Mouse (Mus musculus) erythroid progenitor cell, adult 5-6 weeks (primary cell): ENCODE measurements around the gene Mrps10. TPM values are rescaled to one million over a fixed set of nuclear protein-coding genes. Genes with fewer than 3 reads are reported as not detected.
"Not testable (repeated sequence)": the region's sequence is repeated elsewhere in the genome, so short reads cannot be mapped to it uniquely, and the experiment has no call there.

Source experiments
- ATAC-seq: replicated peaks from 2 replicates; pipeline ENCODE4 v1.8.0; 2016; ENCODE audit warnings: moderate number of reproducible peaks, mild to moderate bottlenecking, moderate TSS enrichment, inconsistent platforms; ENCODE audit not compliant: poor library complexity, low FRiP score, severe bottlenecking
- total RNA-seq, 2 experiments: library from RNA; stranded (forward) in 1 of 2; stranded (reverse) in 1 of 2; fragments of 150-400 nt in 1 of 2; fragments of 186-747, 209-891 nt in 1 of 2; gene quantifications; 2 replicates each; pipeline versions ENCODE4 v1.2.3 to v1.2.4; 2015 to 2017; ENCODE audit warnings: low replicate concordance in 2 of 2

The Mrps10 gene
- total RNA-seq, 2 experiments from 2014 or later, result 0.23 to 8.4 TPM

- no peak for ATAC-seq
These were observed 8.1 kb downstream of the Mrps10 start for GRCm38 (mm10) chr17:47376779-47377280.

GRCm38 (mm10) chr17:47378133-47378532 is 9.4 kb downstream of the Mrps10 start:
- ATAC-seq, result no peak

GRCm38 (mm10) chr17:47381917-47382316 is 13.2 kb downstream of the Mrps10 start:
- ATAC-seq, result no peak

- no peak for ATAC-seq
These were observed 14.6 kb downstream of the Mrps10 start for GRCm38 (mm10) chr17:47383266-47383665.

GRCm38 (mm10) chr17:47384064-47384463 is 15.4 kb downstream of the Mrps10 start:
- ATAC-seq, result no peak

GRCm38 (mm10) chr17:47385145-47385544 is 16.5 kb downstream of the Mrps10 start, which contains the start of gene Guca1b:
TSS of gene Guca1b (plus strand) at chr17:47385393.
- ATAC-seq, result no peak

- no peak for ATAC-seq
These were observed 18.0 kb downstream of the Mrps10 start for GRCm38 (mm10) chr17:47386649-47387048.

- no peak for ATAC-seq
These were observed 25.7 kb downstream of the Mrps10 start for GRCm38 (mm10) chr17:47394223-47394869.

- ATAC-seq, result peak; percentile 57; the same call in 1 of the 2 replicates
These were observed 26.8 kb downstream of the Mrps10 start for GRCm38 (mm10) chr17:47395376-47395913.

- no peak for ATAC-seq
These were observed 30.4 kb downstream of the Mrps10 start for GRCm38 (mm10) chr17:47399091-47399490.

GRCm38 (mm10) chr17:47400451-47400850 is 31.8 kb downstream of the Mrps10 start, which contains the start of gene Guca1a:
TSS of gene Guca1a (minus strand) at chr17:47400584.
- ATAC-seq, result no peak

GRCm38 (mm10) chr17:47407717-47408557 is 39.2 kb downstream of the Mrps10 start:
- no peak for ATAC-seq

GRCm38 (mm10) chr17:47408558-47408898 is 39.8 kb downstream of the Mrps10 start:
- 0 out of 2 replicates have a peak, but pooled peaks have one; percentile 53 for ATAC-seq

- peak; percentile 63 for ATAC-seq
These were observed 41.5 kb downstream of the Mrps10 start for GRCm38 (mm10) chr17:47409897-47410861.

GRCm38 (mm10) chr17:47420195-47420594 is 51.5 kb downstream of the Mrps10 start:
- no peak for ATAC-seq

GRCm38 (mm10) chr17:47421566-47421965 is 52.9 kb downstream of the Mrps10 start:
- no peak for ATAC-seq

GRCm38 (mm10) chr17:47422616-47423015 is 53.9 kb downstream of the Mrps10 start:
- ATAC-seq, result not testable (repeated sequence)

GRCm38 (mm10) chr17:47424186-47424585 is 55.5 kb downstream of the Mrps10 start:
- no peak for ATAC-seq

GRCm38 (mm10) chr17:47427316-47427715 is 58.6 kb downstream of the Mrps10 start:
- no peak for ATAC-seq
